8 mouse cellular contexts compared by ENCODE assay signal in the genomic region with DNA sequence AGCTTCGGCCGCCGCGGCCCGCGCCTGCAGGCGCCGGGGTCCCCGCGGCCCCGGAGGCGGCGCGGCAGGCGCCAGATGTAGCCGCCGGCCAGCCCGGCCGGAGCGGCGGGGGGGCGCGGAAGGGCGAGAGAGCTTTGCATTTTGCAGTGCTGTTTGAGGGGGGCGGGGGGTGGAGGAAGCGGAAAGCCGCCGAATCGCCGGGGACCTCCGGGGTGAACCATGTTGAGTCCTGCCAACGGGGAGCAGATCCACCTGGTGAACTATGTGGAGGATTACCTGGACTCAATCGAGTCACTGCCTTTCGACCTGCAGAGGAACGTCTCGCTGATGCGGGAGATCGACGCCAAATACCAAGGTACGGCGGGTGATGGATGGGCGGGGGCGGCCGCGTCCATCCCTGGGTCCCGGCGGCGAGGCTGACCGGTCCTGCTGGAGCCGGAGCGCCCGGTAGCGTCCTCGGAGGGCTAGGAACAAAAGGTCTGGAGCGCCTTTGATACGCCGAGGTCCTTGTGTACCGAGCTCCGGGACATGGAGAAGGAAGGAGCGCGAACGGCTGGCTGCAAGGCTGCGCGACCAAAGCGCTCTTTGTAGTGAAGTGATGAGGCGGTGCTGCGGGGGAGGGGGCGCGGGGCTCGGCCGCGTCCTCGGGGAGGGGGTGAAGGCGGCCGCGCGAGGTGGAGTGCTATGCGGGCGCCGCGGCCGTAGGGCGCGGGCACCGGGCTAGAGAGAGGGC. TPM values are rescaled to one million over a fixed set of nuclear protein-coding genes. Genes with fewer than 3 reads are reported as not detected.
DNase-seq lines count a peak whose midpoint lies in the region; ATAC-seq and TF ChIP-seq lines count a peak whose summit lies in the region.

No protein-coding gene starts in this region.

- H3K9me3 ChIP-seq in intestine, embryonic 16.5 days (ENCODE audit: control insufficient read depth, low read length) = no peaks in the 10 kb centered on the region
- no peaks in the 10 kb centered on the region for H3K9me3 ChIP-seq in limb, embryonic 10.5 days (replicated peaks)
- no peaks in the 10 kb centered on the region for H3K9me3 ChIP-seq in midbrain, embryonic 14.5 days (ENCODE audit: control insufficient read depth, low read length)

- H3K4me2 ChIP-seq in intestine, embryonic 16.5 days (ENCODE audit: low read depth, low read length) = peak overlapping the region; percentile 72
- peak overlapping the region; percentile 67 for H3K4me2 ChIP-seq in midbrain, embryonic 14.5 days (ENCODE audit: low read length)

- H3K36me3 ChIP-seq in intestine, embryonic 16.5 days (ENCODE audit: control insufficient read depth, insufficient read depth, low read length) = peaks cover 6% of the 10 kb centered on the region
- peaks cover 17% of the 10 kb centered on the region for H3K36me3 ChIP-seq in limb, embryonic 10.5 days
- peaks cover 6% of the 10 kb centered on the region for H3K36me3 ChIP-seq in midbrain, embryonic 14.5 days (ENCODE audit: control insufficient read depth, insufficient read depth, low read length)
- peaks cover 3% of the 10 kb centered on the region for H3K36me3 ChIP-seq in spleen, adult 2 months (ENCODE audit: control insufficient read depth, insufficient read depth, low read length)

- H3K27me3 ChIP-seq in intestine, embryonic 16.5 days (replicated peaks; ENCODE audit: control insufficient read depth, insufficient read depth, low read length) = no peaks in the 10 kb centered on the region
- no peaks in the 10 kb centered on the region for H3K27me3 ChIP-seq in limb, embryonic 10.5 days (ENCODE audit: low read depth, poor library complexity, severe bottlenecking)
- H3K27me3 ChIP-seq in midbrain, embryonic 14.5 days (ENCODE audit: control insufficient read depth, insufficient read depth, low read length) = no peaks in the 10 kb centered on the region
- H3K27me3 ChIP-seq in spleen, adult 2 months (ENCODE audit: control insufficient read depth, insufficient read depth, low read length) = no peaks in the 10 kb centered on the region

- no peak; the same call in 1 of the 2 replicates for TF ChIP-seq POLR2A in spleen, adult 2 months (IDR thresholded peaks at IDR 0.05; ENCODE audit: low read depth, low read length)

- ATAC-seq in intestine, embryonic 16.5 days = no peak
- no peak for ATAC-seq in midbrain, embryonic 14.5 days (ENCODE audit: low FRiP score, low TSS enrichment)
- ATAC-seq in erythroid progenitor cell, adult 5-6 weeks (replicated peaks; ENCODE audit: low FRiP score, poor library complexity, severe bottlenecking) = no peak

- WGBS in intestine, embryonic 16.5 days = under 1% methylated on average over 78 of the region's 85 CpGs
- WGBS in limb, embryonic 10.5 days = under 1% methylated on average over 85 of the region's 85 CpGs
- WGBS in midbrain, embryonic 14.5 days = under 1% methylated on average over 80 of the region's 85 CpGs
- under 1% methylated on average over 82 of the region's 85 CpGs for WGBS in spleen, adult 2 months

- DNase-seq in MN1 (ENCODE audit: low spot score) = peak; percentile 36
- peak; percentile 61 for DNase-seq in cerebellum, adult 8-10 months
- DNase-seq in gastrocnemius, adult 2 months = peak; percentile 54
- peak; percentile 72 for DNase-seq in limb, embryonic 10.5 days (ENCODE audit: low spot score)
- DNase-seq in midbrain, embryonic 14.5 days = peak; percentile 74
- DNase-seq in spleen, adult 2 months (ENCODE audit: low read depth in 1 of 2, low spot score in 2 of 2) = peak; percentile 29 to 60

- H3K9ac ChIP-seq in intestine, embryonic 16.5 days (ENCODE audit: low read depth, low read length) = peak overlapping the region; percentile 96
- peak overlapping the region; percentile 93 for H3K9ac ChIP-seq in midbrain, embryonic 14.5 days (replicated peaks; ENCODE audit: low read length)

- TF ChIP-seq CTCF in gastrocnemius, adult 2 months (IDR thresholded peaks at IDR 0.05) = no peak
- TF ChIP-seq CTCF in spleen, adult 2 months (IDR thresholded peaks at IDR 0.05; ENCODE audit: extremely low read depth, insufficient read depth, insufficient read length, insufficient replicate concordance) = no peak

- peak overlapping the region; percentile 85 for H3K4me3 ChIP-seq in gastrocnemius, adult 2 months
- peak overlapping the region; percentile 97 for H3K4me3 ChIP-seq in intestine, embryonic 16.5 days (ENCODE audit: low read length)
- H3K4me3 ChIP-seq in limb, embryonic 10.5 days = peak overlapping the region; percentile 92
- H3K4me3 ChIP-seq in midbrain, embryonic 14.5 days (replicated peaks; ENCODE audit: low read depth, low read length) = peak overlapping the region; percentile 91
- H3K4me3 ChIP-seq in spleen, adult 2 months (ENCODE audit: extremely low read depth, insufficient read depth, insufficient read length) = peak overlapping the region; percentile 74

- peak overlapping the region; percentile 98 for H3K27ac ChIP-seq in gastrocnemius, adult 2 months
- peak overlapping the region; percentile 100 for H3K27ac ChIP-seq in intestine, embryonic 16.5 days (ENCODE audit: low read length)
- H3K27ac ChIP-seq in limb, embryonic 10.5 days = peak overlapping the region; percentile 97
- H3K27ac ChIP-seq in midbrain, embryonic 14.5 days (replicated peaks; ENCODE audit: low read depth, low read length) = peak overlapping the region; percentile 100
- peak overlapping the region; percentile 98 for H3K27ac ChIP-seq in spleen, adult 2 months (ENCODE audit: insufficient read depth, low read length)

- intact Hi-C loops in gastrocnemius, adult 2 months (cut with DNase I) = loop anchor here (5.0 kb wide), 2 partner anchors 45 to 80 kb away; a partner anchor contains a TSS

- H3K4me1 ChIP-seq in intestine, embryonic 16.5 days (ENCODE audit: control insufficient read depth, insufficient read depth, low read length) = peaks cover 25% of the 10 kb centered on the region
- peaks cover 27% of the 10 kb centered on the region for H3K4me1 ChIP-seq in limb, embryonic 10.5 days
- peaks cover 16% of the 10 kb centered on the region for H3K4me1 ChIP-seq in midbrain, embryonic 14.5 days (ENCODE audit: control insufficient read depth, insufficient read depth, low read length)
- H3K4me1 ChIP-seq in spleen, adult 2 months (ENCODE audit: control insufficient read depth, insufficient read depth, insufficient read length) = peaks cover 8% of the 10 kb centered on the region; the same call in 1 of the 2 replicates

RNA-seq across cellular contexts. Expression of a gene that starts 1.5 kb away (rescaled TPM):
- total RNA-seq in gastrocnemius, adult 2 months (2021) = 10 to 100 TPM; 15.5 to 19.9 TPM
- polyA plus RNA-seq in intestine, embryonic 16.5 days (2015; fragmentation: Nextera tagmentation; extraction: Ambion mirVana) = 21.5 and 22.0 TPM in 2 replicates
- polyA plus RNA-seq in limb, embryonic 10.5 days (2016; fragmentation: Nextera tagmentation; extraction: Ambion mirVana) = 39.7 and 40.8 TPM in 2 replicates
- 44.2 and 44.7 TPM in 2 replicates for polyA plus RNA-seq in midbrain, embryonic 14.5 days (2014; fragmentation: Nextera tagmentation; extraction: Ambion mirVana)
- 16.1 and 17.6 TPM in 2 replicates for polyA plus RNA-seq in spleen, adult 2 months (2012; rRNA removed)
- total RNA-seq in erythroid progenitor cell, adult 5-6 weeks (2015; ENCODE audit: low replicate concordance) = 46.1 and 62.0 TPM in 2 replicates
- 56.3 and 81.8 TPM in 2 replicates for total RNA-seq in erythroid progenitor cell, adult 5-6 weeks (2017; ENCODE audit: low replicate concordance)

RNA-seq across cellular contexts. Expression of a gene that starts 6.3 kb away (rescaled TPM):
- 10 to 100 TPM; 13.8 to 19.4 TPM for total RNA-seq in gastrocnemius, adult 2 months (2021)
- polyA plus RNA-seq in intestine, embryonic 16.5 days (2015; fragmentation: Nextera tagmentation; extraction: Ambion mirVana) = 28.6 and 32.5 TPM in 2 replicates
- 18.4 and 20.1 TPM in 2 replicates for polyA plus RNA-seq in limb, embryonic 10.5 days (2016; fragmentation: Nextera tagmentation; extraction: Ambion mirVana)
- 22.8 and 25.5 TPM in 2 replicates for polyA plus RNA-seq in midbrain, embryonic 14.5 days (2014; fragmentation: Nextera tagmentation; extraction: Ambion mirVana)
- polyA plus RNA-seq in spleen, adult 2 months (2012; rRNA removed) = 29.8 and 42.4 TPM in 2 replicates
- 6.1 and 44.4 TPM in 2 replicates for total RNA-seq in erythroid progenitor cell, adult 5-6 weeks (2015; ENCODE audit: low replicate concordance)
- total RNA-seq in erythroid progenitor cell, adult 5-6 weeks (2017; ENCODE audit: low replicate concordance) = 6.8 and 18.5 TPM in 2 replicates

RNA-seq across cellular contexts. Expression of a gene that starts 59.6 kb away (rescaled TPM):
- total RNA-seq in gastrocnemius, adult 2 months (2021) = 10 to 100 TPM; 28.1 to 31.2 TPM
- polyA plus RNA-seq in intestine, embryonic 16.5 days (2015; fragmentation: Nextera tagmentation; extraction: Ambion mirVana) = 96.8 and 105 TPM in 2 replicates
- polyA plus RNA-seq in limb, embryonic 10.5 days (2016; fragmentation: Nextera tagmentation; extraction: Ambion mirVana) = 105 and 116 TPM in 2 replicates
- polyA plus RNA-seq in midbrain, embryonic 14.5 days (2014; fragmentation: Nextera tagmentation; extraction: Ambion mirVana) = 130 and 150 TPM in 2 replicates
- 57.0 and 61.6 TPM in 2 replicates for polyA plus RNA-seq in spleen, adult 2 months (2012; rRNA removed)
- total RNA-seq in erythroid progenitor cell, adult 5-6 weeks (2015; ENCODE audit: low replicate concordance) = 20.2 and 42.8 TPM in 2 replicates
- 12.9 and 24.0 TPM in 2 replicates for total RNA-seq in erythroid progenitor cell, adult 5-6 weeks (2017; ENCODE audit: low replicate concordance)
